Mouse (Mus musculus): Measurements from ENCODE around the gene Eif3d.

- TF ChIP-seq CTCF (IDR thresholded peaks at IDR 0.05; ENCODE audit: borderline replicate concordance, insufficient read depth, low read depth, low read length) = peak; percentile 87
- TF ChIP-seq POLR2A (IDR thresholded peaks at IDR 0.05; ENCODE audit: borderline replicate concordance, insufficient read depth, low read length) = no peak
These were observed 11.8 kb upstream of the Eif3d start for GRCm38 (mm10) chr15:77982195-77982939.
